ENCODE assay signal across 8 mouse cellular contexts in genomic region chr10:116330458-116330857, GRCm38 (mm10). TPM values are rescaled to one million over a fixed set of nuclear protein-coding genes. Genes with fewer than 3 reads are reported as not detected.
DNase-seq lines count a peak whose midpoint lies in the region; ATAC-seq and TF ChIP-seq lines count a peak whose summit lies in the region.

No protein-coding gene starts in this region.

- peak; percentile 69 for ATAC-seq in forebrain, embryonic 16.5 days
- ATAC-seq in hindbrain, embryonic 11.5 days (ENCODE audit: low FRiP score) = no peak
- peak; percentile 62; the same call in 1 of the 2 replicates for ATAC-seq in lung, embryonic 16.5 days (ENCODE audit: low read depth)

- H3K27me3 ChIP-seq in MEL (ENCODE audit: control insufficient read depth in 1 of 2, insufficient read depth in 2 of 2, low read length in 2 of 2) = no peaks in the 10 kb centered on the region
- no peaks in the 10 kb centered on the region for H3K27me3 ChIP-seq in forebrain, embryonic 16.5 days (replicated peaks; ENCODE audit: control insufficient read depth, insufficient read depth, low read length)
- no peaks in the 10 kb centered on the region for H3K27me3 ChIP-seq in hindbrain, embryonic 11.5 days (ENCODE audit: control insufficient read depth, insufficient read depth, low read length)
- H3K27me3 ChIP-seq in lung, embryonic 16.5 days (ENCODE audit: control insufficient read depth, insufficient read depth, low read depth, low read length) = no peaks in the 10 kb centered on the region

- H3K4me2 ChIP-seq in forebrain, embryonic 16.5 days (ENCODE audit: low read length) = peak overlapping the region; percentile 50
- H3K4me2 ChIP-seq in hindbrain, embryonic 11.5 days (replicated peaks; ENCODE audit: low read depth, low read length) = no peak overlapping the region; the same call in 1 of the 2 replicates
- peak overlapping the region; percentile 47 for H3K4me2 ChIP-seq in lung, embryonic 16.5 days (ENCODE audit: low read depth, low read length)

- H3K4me1 ChIP-seq in MEL (ENCODE audit: control insufficient read depth in 1 of 2, insufficient read depth in 2 of 2, low read length in 2 of 2) = no peaks in the 10 kb centered on the region; a peak in 1 of 4 replicates
- H3K4me1 ChIP-seq in forebrain, embryonic 16.5 days (replicated peaks; ENCODE audit: control insufficient read depth, insufficient read depth, low read length) = peaks cover 7% of the 10 kb centered on the region; the same call in 1 of the 2 replicates
- no peaks in the 10 kb centered on the region for H3K4me1 ChIP-seq in hindbrain, embryonic 11.5 days (replicated peaks; ENCODE audit: control insufficient read depth, insufficient read depth, low read length)
- no peaks in the 10 kb centered on the region for H3K4me1 ChIP-seq in lung, embryonic 16.5 days (replicated peaks; ENCODE audit: control insufficient read depth, insufficient read depth, low read length)

- no peaks in the 10 kb centered on the region for H3K9me3 ChIP-seq in MEL (replicated peaks; ENCODE audit: insufficient read depth, low read length)
- H3K9me3 ChIP-seq in forebrain, embryonic 16.5 days (ENCODE audit: control insufficient read depth, low read length) = peaks cover 3% of the 10 kb centered on the region; the same call in 1 of the 2 replicates
- H3K9me3 ChIP-seq in hindbrain, embryonic 11.5 days (ENCODE audit: control insufficient read depth, low read length) = no peaks in the 10 kb centered on the region
- H3K9me3 ChIP-seq in lung, embryonic 16.5 days (ENCODE audit: control insufficient read depth, low read length) = no peaks in the 10 kb centered on the region

- peak; percentile 73 for DNase-seq in MEL (ENCODE audit: low read depth, low spot score)
- peak; percentile 76 for DNase-seq in cerebellum, adult 11 months
- peak; percentile 91 for DNase-seq in hindbrain, embryonic 11.5 days (ENCODE audit: low spot score)
- DNase-seq in layer of hippocampus, adult 9-10 months (ENCODE audit: low spot score) = peak; percentile 81
- peak; percentile 93 for DNase-seq in retina, embryonic 14.5 days (ENCODE audit: low spot score)
- peak; percentile 77 for DNase-seq in thymus, postnatal 4 days

- no peak for TF ChIP-seq POLR2A in MEL (IDR thresholded peaks at IDR 0.05; ENCODE audit: control insufficient read depth in 1 of 2, insufficient read depth in 1 of 2, low read depth in 1 of 2, low read length in 2 of 2, poor library complexity in 1 of 2)

- no peak overlapping the region; a peak in 1 of 4 replicates for H3K4me3 ChIP-seq in MEL (ENCODE audit: control insufficient read depth in 1 of 2, insufficient read depth in 1 of 2, low read depth in 2 of 2, low read length in 2 of 2)
- no peak overlapping the region for H3K4me3 ChIP-seq in forebrain, embryonic 16.5 days (replicated peaks; ENCODE audit: low read length)
- H3K4me3 ChIP-seq in hindbrain, embryonic 11.5 days (ENCODE audit: low read depth, low read length) = no peak overlapping the region
- peak overlapping the region; percentile 22; the same call in 1 of the 2 replicates for H3K4me3 ChIP-seq in lung, embryonic 16.5 days (ENCODE audit: low read length)

- 0 out of 2 replicates have a peak overlapping the region, but pooled peaks have one; percentile 14 for H3K9ac ChIP-seq in MEL (ENCODE audit: control insufficient read depth, low read depth, low read length, poor library complexity, severe bottlenecking)
- no peak overlapping the region for H3K9ac ChIP-seq in forebrain, embryonic 16.5 days (replicated peaks; ENCODE audit: low read depth, low read length)
- no peak overlapping the region for H3K9ac ChIP-seq in hindbrain, embryonic 11.5 days (ENCODE audit: low read depth, low read length)
- H3K9ac ChIP-seq in lung, embryonic 16.5 days (ENCODE audit: low read length) = no peak overlapping the region

- peak; percentile 46 to 94 (median 83) for TF ChIP-seq CTCF in MEL (IDR thresholded peaks at IDR 0.05 in 2 of 3, conservative IDR thresholded peaks at IDR 0.05 in 1 of 3; ENCODE audit: control insufficient read depth in 1 of 3, insufficient read depth in 1 of 3, low read depth in 2 of 3, low read length in 3 of 3, poor library complexity in 1 of 3, severe bottlenecking in 1 of 3)

- peaks cover 0 to 3% of the 10 kb centered on the region in 2 experiments; a peak in 1 of 4 replicates for H3K36me3 ChIP-seq in MEL (ENCODE audit: control insufficient read depth in 1 of 2, insufficient read depth in 2 of 2, low read length in 2 of 2)
- H3K36me3 ChIP-seq in forebrain, embryonic 16.5 days (ENCODE audit: control insufficient read depth, insufficient read depth) = no peaks in the 10 kb centered on the region
- no peaks in the 10 kb centered on the region for H3K36me3 ChIP-seq in hindbrain, embryonic 11.5 days (ENCODE audit: control insufficient read depth, insufficient read depth, low read length)
- no peaks in the 10 kb centered on the region for H3K36me3 ChIP-seq in lung, embryonic 16.5 days (ENCODE audit: control insufficient read depth, insufficient read depth, low read length)

- H3K27ac ChIP-seq in MEL (ENCODE audit: control insufficient read depth, low read depth, low read length) = no peak overlapping the region
- H3K27ac ChIP-seq in forebrain, embryonic 16.5 days (ENCODE audit: low read length) = no peak overlapping the region
- no peak overlapping the region for H3K27ac ChIP-seq in hindbrain, embryonic 11.5 days (ENCODE audit: low read depth, low read length)
- no peak overlapping the region for H3K27ac ChIP-seq in lung, embryonic 16.5 days (ENCODE audit: low read length)

- TF ChIP-seq RAD21 in MEL (IDR thresholded peaks at IDR 0.05; ENCODE audit: low read depth, low read length) = peak; percentile 96

- no peaks in the 10 kb centered on the region for H3K79me2 ChIP-seq in MEL (ENCODE audit: control insufficient read depth, insufficient read depth, low read length, poor library complexity)

- 8% methylated on average over 5 of the region's 5 CpGs for WGBS in forebrain, embryonic 16.5 days
- WGBS in hindbrain, embryonic 11.5 days = 13% methylated on average over 5 of the region's 5 CpGs
- WGBS in lung, embryonic 16.5 days = 10% methylated on average over 5 of the region's 5 CpGs

- no peak for TF ChIP-seq EP300 in MEL (IDR thresholded peaks at IDR 0.05; ENCODE audit: low read depth in 1 of 2, low read length in 2 of 2)

TF ChIP-seq in MEL, 35 proteins besides CTCF, POLR2A, EP300 and RAD21:
- TF ChIP-seq SMC3 (IDR thresholded peaks at IDR 0.05; ENCODE audit: low read depth, low read length) (peak; percentile 95), ZC3H11A (IDR thresholded peaks at IDR 0.05; ENCODE audit: low read depth, low read length) (peak; percentile 93), SIN3A (IDR thresholded peaks at IDR 0.05; ENCODE audit: low read length) (peak; percentile 20; the same call in 1 of the 2 replicates), TAL1 (IDR thresholded peaks at IDR 0.05; ENCODE audit: low read length) (no peak), USF1 (IDR thresholded peaks at IDR 0.05; ENCODE audit: low read depth, low read length) (no peak)

RNA-seq across cellular contexts. Expression of gene Ptprb, which starts 55.1 kb away (rescaled TPM):
- not detected in 2 replicates for total RNA-seq in MEL (2012; rRNA removed)
- polyA plus RNA-seq in MEL (2012; ENCODE audit: insufficient read depth in 1 of 2, insufficient read length in 2 of 2, low read depth in 1 of 2, low replicate concordance in 2 of 2, missing spikeins in 1 of 2) = not detected
- polyA plus RNA-seq in forebrain, embryonic 16.5 days (2015; fragmentation: Nextera tagmentation; extraction: Ambion mirVana) = 3.0 and 3.1 TPM in 2 replicates
- polyA plus RNA-seq in hindbrain, embryonic 11.5 days (2014; fragmentation: Nextera tagmentation; extraction: Ambion mirVana) = 2.6 and 2.8 TPM in 2 replicates
- polyA plus RNA-seq in lung, embryonic 16.5 days (2015; fragmentation: Nextera tagmentation; extraction: Ambion mirVana) = 17.1 and 18.4 TPM in 2 replicates
